Mouse (Mus musculus) testis, adult 2 months (tissue): Measurements from ENCODE around the gene Fut2. TPM values are rescaled to one million over a fixed set of nuclear protein-coding genes. Genes with fewer than 3 reads are reported as not detected.

Experiments
- H3K27ac ChIP-seq: fragments of 200-500 bp; 2 replicates; pipeline ENCODE4 v1.5.1; 2012; ENCODE audit warnings: low read depth, low read length; ENCODE audit not compliant: control insufficient read depth, insufficient read depth
- H3K27me3 ChIP-seq: fragments of 200-500 bp; 2 replicates; pipeline ENCODE4 v1.6.1; 2012; ENCODE audit warnings: mild to moderate bottlenecking, low read length, moderate library complexity; ENCODE audit not compliant: control insufficient read depth, insufficient read depth
- H3K36me3 ChIP-seq: fragments of 200-500 bp; 2 replicates; pipeline ENCODE4 v1.6.1; 2012; ENCODE audit warnings: mild to moderate bottlenecking, low read length; ENCODE audit not compliant: control insufficient read depth, insufficient read depth
- H3K4me1 ChIP-seq: fragments of 200-500 bp; 2 replicates; pipeline ENCODE4 v1.6.1; 2012; ENCODE audit warnings: low read length; ENCODE audit not compliant: control insufficient read depth, insufficient read depth
- H3K4me3 ChIP-seq: fragments of 200-500 bp; 2 replicates; pipeline ENCODE4 v1.5.1; 2012; ENCODE audit warnings: low read depth, mild to moderate bottlenecking, low read length, moderate library complexity, mixed read lengths; ENCODE audit not compliant: control insufficient read depth
- CTCF ChIP-seq: fragments of 200-500 bp; IDR thresholded peaks from 2 replicates; pipeline ENCODE4 v1.5.1; 2012; ENCODE audit warnings: low read depth, mild to moderate bottlenecking, inconsistent platforms, low read length, moderate library complexity; ENCODE audit not compliant: control insufficient read depth, insufficient read depth, insufficient replicate concordance
- POLR2A ChIP-seq: fragments of 200-500 bp; IDR thresholded peaks from 2 replicates; pipeline ENCODE4 v1.6.1; 2012; ENCODE audit warnings: low read depth, mild to moderate bottlenecking, inconsistent platforms, low read length, moderate library complexity; ENCODE audit not compliant: control insufficient read depth
- polyA plus RNA-seq: library from polyadenylated mRNA; depleted of rRNA; stranded (reverse); fragments of >200 nt; gene quantifications from 2 replicates; pipeline ENCODE4 v1.2.3, GENCODE M21; 2012

Gene Fut2
- polyA plus RNA-seq, 1 experiment = 0.37 TPM

DNA sequence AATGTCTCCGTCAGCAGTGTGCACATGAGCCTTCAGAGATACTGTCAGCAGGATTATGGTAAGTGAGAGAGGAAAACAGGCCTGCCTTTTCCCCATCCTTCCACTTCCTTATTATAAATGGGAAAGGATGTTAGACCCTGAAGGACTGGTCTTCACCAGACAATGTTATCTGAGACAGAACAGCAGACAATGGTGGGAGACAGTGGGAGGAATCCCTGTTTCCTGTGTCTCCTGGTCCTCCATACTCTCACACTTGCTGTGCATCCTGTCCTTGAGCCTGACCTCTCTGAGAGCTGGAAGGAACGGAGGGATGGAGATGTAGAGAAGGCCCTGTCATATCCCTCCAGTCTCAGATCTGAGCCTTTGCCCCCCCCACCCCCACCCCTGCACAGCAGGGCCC lies 26.2 kb upstream of the Fut2 start:
- peaks cover 7% of the 10 kb centered on the region for H3K4me1 ChIP-seq
- TF ChIP-seq POLR2A (no peak), CTCF (no peak)
- H3K4me3 ChIP-seq = peak overlapping the region; percentile 2; the same call in 1 of the 2 replicates
- no peaks in the 10 kb centered on the region for H3K27me3 ChIP-seq
- no peak overlapping the region for H3K27ac ChIP-seq
- no peaks in the 10 kb centered on the region for H3K36me3 ChIP-seq

DNA sequence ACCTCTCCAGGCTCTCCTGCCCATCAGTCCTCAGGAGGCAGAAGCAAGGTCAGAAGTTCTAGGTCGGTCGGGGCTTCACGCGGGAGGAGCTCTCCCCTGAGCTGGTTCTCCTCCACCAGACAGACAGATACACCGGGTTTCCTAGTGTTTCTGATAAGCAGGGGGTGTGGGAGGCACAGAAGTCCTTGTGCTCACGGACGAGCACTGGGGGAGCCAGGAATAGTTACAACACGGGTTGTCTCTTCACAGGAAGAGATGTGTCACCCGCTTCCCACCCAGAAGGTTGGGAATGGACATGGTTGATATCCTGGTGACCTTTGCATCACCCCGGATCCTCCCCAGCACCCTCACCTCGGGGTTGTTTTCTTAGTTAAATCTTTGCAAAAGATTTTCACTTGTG lies 23.6 kb upstream of the Fut2 start:
- H3K27me3 ChIP-seq = no peaks in the 10 kb centered on the region
- TF ChIP-seq CTCF (no peak), POLR2A (no peak)
- H3K4me3 ChIP-seq = no peak overlapping the region
- H3K27ac ChIP-seq = peak overlapping the region; percentile 45; the same call in 1 of the 2 replicates
- H3K4me1 ChIP-seq = peaks cover 6% of the 10 kb centered on the region
- H3K36me3 ChIP-seq = no peaks in the 10 kb centered on the region

DNA sequence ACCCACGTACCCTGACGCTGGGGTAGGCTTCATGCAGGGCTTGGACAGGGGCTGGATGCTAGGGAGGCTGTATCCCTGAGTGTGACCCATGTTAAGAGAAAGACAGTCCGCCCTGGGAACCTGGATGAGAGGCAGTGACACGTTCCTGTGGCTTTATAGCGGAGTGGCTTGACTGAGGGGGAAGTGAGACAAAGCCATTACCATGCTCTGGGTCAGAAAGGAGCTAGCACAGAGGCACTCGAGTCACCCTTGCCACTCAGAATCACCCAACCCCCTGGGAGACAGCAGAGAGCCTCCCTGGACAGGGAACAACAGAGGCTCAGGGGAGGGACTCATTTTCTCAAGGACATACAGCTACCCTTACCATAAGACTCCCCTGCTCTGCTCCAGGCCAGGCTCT lies 22.9 kb upstream of the Fut2 start:
- peak overlapping the region; percentile 2; the same call in 1 of the 2 replicates for H3K4me3 ChIP-seq
- peaks cover 6% of the 10 kb centered on the region for H3K4me1 ChIP-seq
- H3K27me3 ChIP-seq = no peaks in the 10 kb centered on the region
- H3K36me3 ChIP-seq = no peaks in the 10 kb centered on the region
- H3K27ac ChIP-seq = no peak overlapping the region
- TF ChIP-seq CTCF (no peak), POLR2A (no peak)

DNA sequence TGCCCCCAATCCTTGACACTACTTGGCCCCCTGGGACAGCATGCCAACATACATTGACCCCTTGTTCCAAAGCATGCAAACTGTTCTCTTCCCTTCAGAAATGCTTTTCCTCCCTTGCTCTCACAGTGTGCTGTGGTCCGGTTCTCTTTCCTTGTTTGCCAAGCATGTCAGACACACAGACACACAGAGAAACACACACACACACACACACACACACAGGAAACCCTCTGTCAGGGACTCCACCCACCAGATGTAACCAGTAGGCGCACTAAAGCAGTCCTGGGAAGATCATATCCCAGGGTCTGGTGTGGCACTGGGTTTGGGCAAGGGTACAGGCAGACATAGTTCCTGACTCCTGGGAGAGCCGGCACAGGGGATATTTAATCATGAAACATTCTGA lies 20.6 kb upstream of the Fut2 start:
- no peaks in the 10 kb centered on the region for H3K36me3 ChIP-seq
- TF ChIP-seq POLR2A = no peak
- no peak overlapping the region; the same call in 1 of the 2 replicates for H3K27ac ChIP-seq
- no peaks in the 10 kb centered on the region for H3K27me3 ChIP-seq
- H3K4me3 ChIP-seq = peak overlapping the region; percentile 65
- H3K4me1 ChIP-seq = no peaks in the 10 kb centered on the region; the same call in none of the 2 replicates

DNA sequence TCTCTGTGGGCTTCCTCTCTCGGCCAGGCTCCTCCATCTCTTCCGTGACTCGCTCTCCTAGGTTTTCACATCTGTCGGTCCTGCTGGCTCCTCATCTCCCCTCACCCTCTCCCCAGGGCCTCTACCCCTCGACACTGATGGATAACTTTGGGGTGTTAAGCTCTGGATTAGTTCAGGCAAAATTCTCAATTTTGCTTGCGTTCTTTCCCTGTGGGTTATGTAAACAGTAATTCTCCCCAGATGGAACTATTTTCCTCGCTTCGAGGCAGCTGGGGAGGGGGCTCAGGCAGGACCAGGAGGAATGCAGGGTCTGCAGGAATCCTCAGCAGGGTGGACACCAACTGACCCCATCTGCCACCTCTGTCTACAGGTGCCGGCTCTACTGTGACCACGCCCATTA lies 19.6 kb upstream of the Fut2 start:
- Histone ChIP-seq H3K4me1 (no peaks in the 10 kb centered on the region; the same call in none of the 2 replicates), H3K27ac (no peak overlapping the region), H3K4me3 (no peak overlapping the region), H3K36me3 (no peaks in the 10 kb centered on the region), H3K27me3 (no peaks in the 10 kb centered on the region)
- no peak for TF ChIP-seq CTCF
- no peak for TF ChIP-seq POLR2A

DNA sequence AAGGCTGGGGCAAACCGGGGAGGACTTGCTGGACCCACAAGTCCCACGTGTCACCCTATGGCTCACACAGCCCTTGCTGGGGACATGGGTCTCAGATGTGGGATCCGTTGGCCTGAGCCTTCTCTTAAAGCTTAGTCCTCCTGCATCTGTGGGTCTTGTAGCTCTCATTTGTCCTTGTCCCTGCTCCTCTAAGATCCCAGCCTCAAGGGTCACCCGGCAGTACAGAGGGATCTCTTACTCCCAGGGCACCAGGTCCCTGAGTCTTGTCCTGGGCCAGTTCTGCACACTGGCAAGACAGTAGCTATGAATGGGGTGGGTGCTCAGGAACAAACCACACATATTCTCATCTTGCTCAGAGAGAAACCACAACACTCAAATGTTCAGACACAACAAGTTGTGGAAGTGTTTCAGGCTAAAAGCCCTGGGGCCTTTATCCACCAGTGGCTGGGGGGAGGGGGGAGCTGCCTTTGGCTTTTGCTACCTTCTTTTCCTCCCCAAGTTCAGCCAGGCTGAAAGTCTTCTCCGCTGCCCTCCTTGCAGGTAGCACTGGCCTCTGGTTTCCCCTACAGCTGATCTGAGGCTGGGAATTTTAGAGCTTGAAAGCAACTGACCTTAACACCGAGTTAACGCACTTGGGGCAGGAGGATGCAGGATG lies 17.3 kb upstream of the Fut2 start, which contains the start of gene Ntn5:
Gene Ntn5 (plus strand): TSS at position 627 of the 655 bp plus-strand sequence.
- no peak within 1 kb of the TSS for H3K27ac ChIP-seq

DNA sequence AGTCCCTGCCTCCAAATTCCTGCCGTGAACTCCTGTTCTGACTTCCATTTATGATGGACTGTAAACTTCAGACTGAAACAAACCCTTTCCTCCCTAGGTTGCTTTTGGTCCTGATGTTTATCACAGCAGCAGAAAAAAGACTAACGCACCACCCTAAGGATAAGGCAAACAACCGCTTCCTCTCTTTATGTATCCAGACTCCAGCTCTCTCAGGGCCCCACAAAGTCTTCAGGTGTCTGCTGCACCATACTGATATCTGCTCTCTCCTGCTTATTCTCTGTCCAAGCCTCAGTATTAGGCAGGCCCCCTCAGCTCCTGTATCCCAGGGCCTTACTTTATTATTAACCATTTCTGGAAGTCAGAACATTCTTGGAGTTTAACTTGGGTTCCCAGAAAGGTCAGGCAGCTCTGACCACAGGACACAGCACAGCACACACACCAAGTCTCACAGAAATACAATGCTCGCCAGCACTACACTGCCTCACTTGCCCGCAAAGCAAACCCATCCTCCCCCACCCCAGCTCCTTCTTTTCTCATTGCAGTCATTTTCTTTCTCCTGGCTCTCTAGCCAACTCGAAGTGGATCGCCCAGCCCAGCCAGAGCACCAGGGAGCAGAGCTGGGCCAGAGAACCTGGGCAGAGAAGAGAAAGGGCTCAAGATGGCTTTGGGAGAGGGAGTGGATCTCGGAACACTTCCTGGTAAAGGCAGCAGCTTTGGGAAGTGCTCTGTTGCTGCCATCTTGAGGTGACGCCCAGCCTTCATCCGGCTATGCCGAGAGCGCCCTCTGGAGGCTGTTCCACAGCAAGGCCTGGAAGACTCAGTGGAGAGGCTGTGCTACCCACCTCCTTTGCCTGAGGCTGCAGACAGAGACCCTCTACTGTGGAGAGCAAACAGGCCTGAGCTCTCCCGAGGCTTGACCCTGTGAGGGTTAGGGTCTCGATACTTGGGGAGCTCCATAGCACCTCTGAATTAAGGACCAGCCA lies 16.2 kb upstream of the Fut2 start:
- H3K27ac ChIP-seq = no peak overlapping the region
- H3K36me3 ChIP-seq = no peaks in the 10 kb centered on the region
- TF ChIP-seq POLR2A = no peak
- TF ChIP-seq CTCF = peak; percentile 85
- no peak overlapping the region for H3K4me3 ChIP-seq
- H3K4me1 ChIP-seq = no peaks in the 10 kb centered on the region; the same call in 1 of the 2 replicates
- H3K27me3 ChIP-seq = no peaks in the 10 kb centered on the region

More for the DNA sequence above, 17.3 kb upstream of the Fut2 start, which contains the start of gene Ntn5:
- H3K4me1 ChIP-seq = no peaks in the 10 kb centered on the region; the same call in 1 of the 2 replicates
- H3K4me3 ChIP-seq = no peak within 1 kb of the TSS
- H3K36me3 ChIP-seq = no peaks in the 10 kb centered on the region
- TF ChIP-seq CTCF = no peak
- no peaks in the 10 kb centered on the region for H3K27me3 ChIP-seq
